Mouse (Mus musculus): ENCODE measurements at regions not wholly inside any gene's neighbourhood (a gene's known extent, or its start where the extent isn't known, plus 50 kb on each side); places are given as distances from the start of the nearest gene placed in this dataset.

GRCm38 (mm10) chr1:141524193-141524592 is 1278.2 kb downstream of the Kcnt2 start:
- DNase-seq (ENCODE audit: low read depth, low spot score) = peak; percentile 53
- Histone ChIP-seq H3K4me3 (ENCODE audit: control insufficient read depth in 1 of 2, insufficient read depth in 1 of 2, low read depth in 2 of 2, low read length in 2 of 2) (no peak overlapping the region), H3K4me1 (ENCODE audit: control insufficient read depth in 1 of 2, insufficient read depth in 2 of 2, low read length in 2 of 2) (no peaks in the 10 kb centered on the region; a peak in 1 of 4 replicates), H3K79me2 (ENCODE audit: control insufficient read depth, insufficient read depth, low read length, poor library complexity) (no peaks in the 10 kb centered on the region), H3K9me3 (replicated peaks; ENCODE audit: insufficient read depth, low read length) (no peaks in the 10 kb centered on the region), H3K36me3 (ENCODE audit: control insufficient read depth in 1 of 2, insufficient read depth in 2 of 2, low read length in 2 of 2) (peaks cover 0 to 7% of the 10 kb centered on the region in 2 experiments; a peak in 2 of 4 replicates), H3K9ac (ENCODE audit: control insufficient read depth, low read depth, low read length, poor library complexity, severe bottlenecking) (no peak overlapping the region), H3K27me3 (ENCODE audit: control insufficient read depth in 1 of 2, insufficient read depth in 2 of 2, low read length in 2 of 2) (no peaks in the 10 kb centered on the region), H3K27ac (ENCODE audit: control insufficient read depth, low read depth, low read length) (no peak overlapping the region)
- TF ChIP-seq SMC3 (IDR thresholded peaks at IDR 0.05; ENCODE audit: low read depth, low read length) = no peak
- TF ChIP-seq ETS1 (IDR thresholded peaks at IDR 0.05; ENCODE audit: low read depth, low read length) = no peak
- no peak for TF ChIP-seq JUND (IDR thresholded peaks at IDR 0.05; ENCODE audit: low read depth, low read length)
- peak; percentile 22; the same call in 1 of the 2 replicates for TF ChIP-seq MYC (IDR thresholded peaks at IDR 0.05; ENCODE audit: low read depth, low read length)
- TF ChIP-seq EP300 (IDR thresholded peaks at IDR 0.05; ENCODE audit: low read depth in 1 of 2, low read length in 2 of 2) = peak; percentile 62 to 70; a peak in 3 of 4 replicates
- TF ChIP-seq NELFE (IDR thresholded peaks at IDR 0.05; ENCODE audit: low read depth, low read length) = no peak
- 0 out of 2 replicates have a peak, but pooled peaks have one; percentile 25 for TF ChIP-seq MAX (IDR thresholded peaks at IDR 0.05; ENCODE audit: low read length)
- peak; percentile 74 for TF ChIP-seq GATA1 (IDR thresholded peaks at IDR 0.05; ENCODE audit: low read depth, low read length)
- no peak for TF ChIP-seq RCOR1 (IDR thresholded peaks at IDR 0.05; ENCODE audit: low read depth, low read length)
- TF ChIP-seq TAL1 (IDR thresholded peaks at IDR 0.05; ENCODE audit: low read length) = no peak
- peak; percentile 38; the same call in 1 of the 2 replicates for TF ChIP-seq TCF12 (IDR thresholded peaks at IDR 0.05; ENCODE audit: low read depth, low read length)
- TF ChIP-seq USF1 (IDR thresholded peaks at IDR 0.05; ENCODE audit: low read depth, low read length) = no peak
- no peak for TF ChIP-seq MAFK (IDR thresholded peaks at IDR 0.05; ENCODE audit: borderline replicate concordance, low read depth, low read length)

GRCm38 (mm10) chr1:141533160-141533559 is 1287.2 kb downstream of the Kcnt2 start:
- H3K36me3 ChIP-seq (ENCODE audit: control insufficient read depth in 1 of 2, insufficient read depth in 2 of 2, low read length in 2 of 2) = peaks cover 0 to 8% of the 10 kb centered on the region in 2 experiments; a peak in 1 of 4 replicates
- no peaks in the 10 kb centered on the region for H3K9me3 ChIP-seq (replicated peaks; ENCODE audit: insufficient read depth, low read length)
- peaks cover 0 to 2% of the 10 kb centered on the region in 2 experiments; a peak in 1 of 4 replicates for H3K4me1 ChIP-seq (ENCODE audit: control insufficient read depth in 1 of 2, insufficient read depth in 2 of 2, low read length in 2 of 2)
- TF ChIP-seq ZC3H11A (IDR thresholded peaks at IDR 0.05; ENCODE audit: low read depth, low read length) (0 out of 2 replicates have a peak, but pooled peaks have one; percentile 11), TBP (IDR thresholded peaks at IDR 0.05; ENCODE audit: low read depth, low read length) (no peak), EP300 (IDR thresholded peaks at IDR 0.05; ENCODE audit: low read depth in 1 of 2, low read length in 2 of 2) (0 out of 4 replicates have a peak, but pooled peaks of 1 of the 2 experiments have one; percentile 28), MAFK (IDR thresholded peaks at IDR 0.05; ENCODE audit: borderline replicate concordance, low read depth, low read length) (no peak)
- H3K79me2 ChIP-seq (ENCODE audit: control insufficient read depth, insufficient read depth, low read length, poor library complexity) = no peaks in the 10 kb centered on the region
- H3K4me3 ChIP-seq (ENCODE audit: control insufficient read depth in 1 of 2, insufficient read depth in 1 of 2, low read depth in 2 of 2, low read length in 2 of 2) = no peak overlapping the region
- H3K9ac ChIP-seq (ENCODE audit: control insufficient read depth, low read depth, low read length, poor library complexity, severe bottlenecking) = no peak overlapping the region
- no peak overlapping the region for H3K27ac ChIP-seq (ENCODE audit: control insufficient read depth, low read depth, low read length)
- no peaks in the 10 kb centered on the region for H3K27me3 ChIP-seq (ENCODE audit: control insufficient read depth in 1 of 2, insufficient read depth in 2 of 2, low read length in 2 of 2)
- peak; percentile 63 for DNase-seq (ENCODE audit: low read depth, low spot score)

All from MEL (cell line).